Mouse (Mus musculus) left cerebral cortex, adult 9 months (tissue): ENCODE data around the gene Nenf.

Experiments
- DNase-seq, 2 experiments: peaks; one replicate each; pipeline ENCODE4 v3.0.0; 2022; ENCODE audit warnings: low spot score in 2 of 2

Gene Nenf

DNA sequence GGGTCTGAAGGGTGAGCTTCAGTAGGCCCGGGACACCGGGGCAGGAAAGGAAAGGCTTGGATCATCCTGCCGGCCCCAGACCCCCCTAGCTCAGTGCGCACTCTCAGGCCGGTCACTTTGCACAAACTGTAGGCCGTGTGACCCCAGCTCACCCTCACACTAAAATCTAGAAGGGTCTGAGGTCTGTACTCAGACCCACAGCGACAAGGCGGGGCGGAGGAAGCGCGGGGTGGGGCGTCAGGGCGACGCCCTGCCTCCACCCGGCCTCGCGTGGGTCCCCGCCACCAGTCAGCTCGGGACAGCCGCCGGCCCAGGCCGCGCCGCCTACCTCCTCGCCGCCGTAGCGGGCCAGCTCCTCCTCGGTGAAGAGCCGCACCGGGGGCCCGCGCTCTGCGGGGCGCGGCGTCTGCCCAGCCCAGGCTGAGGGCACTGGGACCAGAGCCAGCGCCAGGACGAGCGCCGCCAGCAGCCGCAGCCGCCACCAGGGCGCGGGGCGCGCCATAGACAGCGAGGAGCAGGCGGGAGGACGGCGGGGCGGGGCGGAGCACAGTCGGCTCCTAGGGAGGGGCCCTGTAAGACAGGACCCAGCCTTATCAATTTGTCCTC, at the start of gene Nenf:
Nenf (minus strand) TSS at position 604 of the 606 bp plus-strand sequence.
- peak in 1 of 2 experiments; percentile 68 for DNase-seq

DNA sequence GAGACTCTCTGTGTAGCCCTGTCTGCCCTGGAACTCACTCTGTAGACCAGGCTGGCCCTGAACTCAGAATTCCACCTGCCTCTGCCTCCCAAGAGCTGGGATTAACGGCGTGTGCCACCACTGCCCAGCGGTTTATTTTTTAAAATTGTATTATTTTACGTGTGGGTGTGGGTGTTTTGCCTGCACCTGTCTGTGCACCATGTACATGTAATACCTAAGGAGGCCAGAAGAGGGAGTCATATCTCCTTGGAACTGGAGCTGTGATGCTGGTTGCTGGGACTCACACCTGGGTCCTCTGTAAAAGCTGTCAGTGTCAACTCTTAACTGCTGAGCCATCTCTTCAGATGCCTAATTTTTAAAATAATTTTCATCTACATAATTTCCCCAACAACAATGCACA, 46.5 kb upstream of the Nenf start:
- DNase-seq: no peak

DNA sequence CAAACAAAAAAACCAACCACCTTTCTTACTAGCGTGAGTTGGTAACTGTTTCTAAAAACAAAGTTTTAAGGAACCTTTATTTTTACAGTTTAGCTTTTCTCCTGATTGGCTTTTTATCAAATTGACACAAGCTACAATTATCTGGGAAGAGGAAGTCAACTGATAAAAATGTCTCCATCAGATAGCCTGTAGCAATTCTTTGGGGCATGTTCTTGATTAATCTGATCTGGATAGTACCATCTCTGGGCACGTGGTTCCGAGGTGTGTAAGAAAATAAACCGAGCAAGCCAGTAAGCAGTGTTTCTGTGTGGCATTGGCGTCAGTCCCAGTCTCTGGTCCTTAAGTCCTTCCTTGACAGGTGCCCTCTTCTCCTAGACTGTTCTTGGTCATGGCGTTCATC, 44.4 kb upstream of the Nenf start:
- no peak for DNase-seq

DNA sequence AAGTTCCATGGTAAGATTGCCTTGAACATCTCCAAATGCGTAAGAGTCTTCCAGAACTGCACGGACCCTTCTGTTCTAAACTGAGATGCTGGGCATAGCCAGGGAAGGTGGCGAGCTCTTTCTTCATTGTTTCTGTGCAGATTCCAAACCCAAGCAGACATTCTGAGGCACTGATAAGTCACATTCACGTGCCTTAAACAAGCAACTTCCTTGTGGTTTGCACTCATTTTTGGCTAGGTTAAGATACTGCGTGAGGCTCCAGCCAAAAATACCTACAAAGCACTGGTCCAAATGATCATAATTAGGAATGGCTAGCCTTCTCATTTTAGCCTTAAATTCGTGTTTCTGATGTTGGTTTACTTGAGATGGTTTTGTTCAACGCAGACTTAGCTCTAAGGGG, 41.5 kb upstream of the Nenf start:
- DNase-seq: no peak

DNA sequence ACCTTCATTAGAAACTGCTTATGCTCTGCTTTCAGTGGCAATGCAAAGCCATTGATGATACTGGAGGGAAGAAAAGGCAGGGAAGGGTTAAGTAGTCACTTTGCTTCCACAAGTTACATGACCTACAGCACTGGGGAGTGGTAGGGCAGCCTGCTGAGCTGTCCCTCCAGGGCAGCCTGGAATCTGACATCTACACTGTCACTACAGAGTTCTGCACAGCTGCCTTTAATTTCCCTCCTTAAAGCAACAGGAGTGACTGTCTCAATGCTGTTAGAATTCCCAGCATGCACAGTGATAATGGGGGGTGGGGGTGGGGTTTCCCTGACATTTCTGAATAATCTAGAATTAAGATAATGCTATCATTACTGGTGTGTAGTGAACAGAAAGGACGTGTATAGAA, 38.9 kb upstream of the Nenf start:
- DNase-seq: no peak

GRCm38 (mm10) chr1:191353836-191354235, 35.8 kb upstream of the Nenf start:
- no peak for DNase-seq

DNA sequence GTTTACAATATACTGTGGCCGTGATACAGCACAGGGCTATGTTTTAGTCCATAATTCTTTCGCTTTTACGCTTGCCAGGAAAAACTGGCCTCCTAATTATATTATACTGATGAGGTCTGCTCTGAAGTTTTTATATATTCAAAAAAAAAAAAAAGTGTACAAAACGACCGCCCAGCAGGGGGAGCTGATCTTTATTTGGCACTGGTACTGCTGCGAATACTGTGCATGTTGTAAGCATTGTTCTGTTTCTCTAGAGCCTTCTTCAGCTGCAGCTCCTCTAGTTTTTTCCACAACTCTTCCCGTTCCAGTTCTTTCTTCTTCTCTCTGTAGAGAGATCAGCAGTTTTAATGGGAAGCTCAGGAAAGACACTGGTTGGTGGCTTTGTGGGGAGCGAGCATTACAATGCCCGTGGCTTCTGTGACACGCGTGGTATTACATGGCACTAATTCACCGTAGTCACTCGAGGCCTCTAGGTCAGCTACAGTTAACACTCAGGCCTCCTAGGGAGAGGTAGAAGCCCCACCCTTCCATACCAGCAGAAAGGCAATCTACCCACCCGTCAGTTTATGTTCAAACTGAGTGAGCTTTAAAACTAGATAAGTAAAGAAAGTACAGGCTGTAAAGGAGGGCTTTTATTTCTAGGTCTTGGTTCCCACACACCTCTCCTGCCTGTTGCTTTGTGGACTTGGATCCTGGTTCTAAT, 34.9 kb upstream of the Nenf start:
- DNase-seq: peak in 1 of 2 experiments; percentile 46

GRCm38 (mm10) chr1:191350355-191350754, 32.4 kb upstream of the Nenf start:
- no peak for DNase-seq

DNA sequence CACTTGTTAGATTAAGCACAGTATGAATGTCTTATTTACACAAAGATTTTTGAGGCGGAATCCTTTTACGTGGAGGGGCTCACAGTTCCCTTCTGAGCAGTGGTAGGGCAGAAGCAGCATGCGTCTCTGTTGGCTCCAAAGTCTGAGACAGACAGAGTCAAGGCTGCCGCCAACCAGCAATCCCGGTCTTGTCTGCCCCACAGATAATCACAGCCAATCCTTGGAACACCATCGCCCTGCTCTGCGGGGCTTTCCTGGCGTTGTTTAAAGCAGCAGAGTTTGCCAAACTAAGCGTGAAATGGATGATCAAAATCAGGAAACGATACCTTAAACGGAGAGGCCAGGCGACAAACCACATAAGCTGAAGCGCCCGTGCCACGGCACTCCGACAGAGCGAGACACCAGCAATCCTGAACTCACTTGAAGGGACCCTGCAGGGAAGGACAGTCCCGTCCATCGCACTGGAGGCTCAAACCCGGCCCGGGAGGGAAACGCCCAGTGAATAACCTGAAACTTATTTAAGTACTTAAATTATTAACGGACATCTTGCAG, 31.6 kb upstream of the Nenf start:
- no peak for DNase-seq

DNA sequence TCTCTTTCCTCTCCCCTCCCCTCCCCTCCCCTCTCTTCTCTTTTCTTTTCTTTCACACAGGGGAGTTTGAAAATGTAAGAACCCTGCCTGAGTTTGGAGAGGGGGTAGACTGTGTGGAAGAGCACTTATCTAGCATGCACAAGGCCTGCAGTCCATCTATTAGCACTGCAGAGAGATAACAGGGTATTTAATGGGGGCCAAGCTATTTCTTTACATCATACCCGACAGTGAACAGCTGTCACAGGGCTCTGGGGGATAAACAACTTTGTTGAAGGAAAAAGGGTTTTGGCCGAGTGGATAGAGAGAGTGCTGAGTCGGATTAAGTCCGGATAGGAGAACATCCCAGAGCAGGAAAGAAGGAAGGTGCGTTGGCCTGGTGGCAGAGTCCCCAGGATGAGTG, 31.0 kb upstream of the Nenf start:
- no peak for DNase-seq

GRCm38 (mm10) chr1:191348592-191348991, 30.6 kb upstream of the Nenf start:
- no peak for DNase-seq

DNA sequence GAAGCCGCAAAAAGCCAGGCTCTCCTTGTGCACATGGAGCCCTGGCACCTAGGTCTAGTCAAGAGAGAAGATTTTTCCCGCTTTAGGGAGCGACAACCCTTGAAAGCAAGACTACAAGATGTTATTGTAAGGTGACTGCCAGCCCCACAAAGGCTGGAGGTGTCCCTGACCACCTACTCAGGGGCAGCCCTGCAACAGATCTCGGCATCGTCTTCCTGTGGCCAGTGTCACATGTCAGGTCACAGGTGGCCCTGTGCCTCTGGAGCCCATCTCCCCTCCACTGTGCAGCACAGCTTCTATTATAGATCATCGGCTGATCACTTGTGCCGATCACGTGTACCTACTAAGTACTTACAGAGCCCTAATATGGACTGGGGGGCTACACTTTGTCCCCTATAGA, 29.6 kb upstream of the Nenf start:
- no peak for DNase-seq

GRCm38 (mm10) chr1:191340530-191340929, 22.5 kb upstream of the Nenf start:
- DNase-seq: no peak

DNA sequence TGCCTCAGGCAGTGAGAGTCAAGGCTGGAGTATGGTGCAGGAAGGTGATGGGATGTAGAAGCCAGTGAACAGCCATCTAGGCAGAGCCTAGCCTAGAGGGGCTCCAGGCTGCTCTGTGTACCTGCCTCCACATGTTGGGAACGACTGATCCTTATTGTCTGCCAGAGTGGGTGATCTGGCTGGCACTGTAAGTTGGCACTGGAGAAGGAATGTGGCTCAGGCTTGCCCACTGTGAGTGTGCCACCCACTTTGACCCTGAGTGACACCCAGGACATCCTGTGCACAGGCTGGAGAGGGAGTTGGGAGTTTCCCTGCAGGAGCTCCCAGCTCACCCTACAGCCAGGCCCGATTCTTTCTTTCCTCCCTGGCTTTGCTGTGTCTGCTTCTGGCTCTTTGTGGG, 21.9 kb upstream of the Nenf start:
- no peak for DNase-seq

DNA sequence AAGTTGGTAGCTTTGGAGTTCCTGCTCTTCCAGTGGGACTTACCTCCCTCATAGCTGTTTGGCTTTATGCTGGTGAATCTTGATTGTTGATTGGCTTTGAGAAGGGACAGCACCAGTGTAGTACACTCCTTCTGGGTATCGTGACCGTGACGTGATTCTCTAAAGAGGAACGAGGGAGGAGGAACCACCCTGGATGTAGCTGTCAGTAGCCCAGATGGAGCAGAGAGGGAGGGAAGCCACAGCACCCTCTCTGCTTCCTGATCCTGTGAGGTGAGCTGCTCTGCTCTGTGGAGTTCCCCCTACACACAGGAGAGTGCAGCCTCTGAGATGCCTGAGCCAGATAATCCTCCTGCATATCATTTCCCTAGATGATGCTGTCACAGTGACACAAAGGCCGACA, 16.5 kb upstream of the Nenf start:
- DNase-seq: no peak

- DNase-seq: no peak
Observed at GRCm38 (mm10) chr1:191330356-191330755, 12.4 kb upstream of the Nenf start.

DNA sequence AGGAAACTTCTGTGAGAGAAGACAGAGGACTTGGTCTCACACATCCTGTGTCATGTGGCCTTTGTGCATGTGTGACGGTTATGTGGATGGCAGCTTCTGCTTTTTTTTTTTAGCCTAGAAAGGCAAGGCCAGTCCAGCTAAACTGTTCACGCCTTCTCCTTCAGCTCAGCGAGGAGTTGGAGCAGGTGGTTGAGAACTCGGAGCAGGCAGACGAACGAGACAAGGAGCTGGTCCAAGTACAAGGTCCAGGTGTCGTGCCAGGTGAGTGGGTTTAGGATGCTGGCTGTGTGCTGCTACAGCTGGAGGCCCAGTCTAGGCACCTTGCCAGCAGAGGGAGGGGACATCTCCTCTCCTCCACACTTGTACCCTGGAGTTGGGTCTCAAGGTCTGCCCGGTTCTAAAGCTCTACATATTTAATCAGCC, 10.0 kb upstream of the Nenf start:
- peak in 1 of 2 experiments; percentile 30 for DNase-seq

GRCm38 (mm10) chr1:191327258-191327657, 9.3 kb upstream of the Nenf start:
- no peak for DNase-seq

DNA sequence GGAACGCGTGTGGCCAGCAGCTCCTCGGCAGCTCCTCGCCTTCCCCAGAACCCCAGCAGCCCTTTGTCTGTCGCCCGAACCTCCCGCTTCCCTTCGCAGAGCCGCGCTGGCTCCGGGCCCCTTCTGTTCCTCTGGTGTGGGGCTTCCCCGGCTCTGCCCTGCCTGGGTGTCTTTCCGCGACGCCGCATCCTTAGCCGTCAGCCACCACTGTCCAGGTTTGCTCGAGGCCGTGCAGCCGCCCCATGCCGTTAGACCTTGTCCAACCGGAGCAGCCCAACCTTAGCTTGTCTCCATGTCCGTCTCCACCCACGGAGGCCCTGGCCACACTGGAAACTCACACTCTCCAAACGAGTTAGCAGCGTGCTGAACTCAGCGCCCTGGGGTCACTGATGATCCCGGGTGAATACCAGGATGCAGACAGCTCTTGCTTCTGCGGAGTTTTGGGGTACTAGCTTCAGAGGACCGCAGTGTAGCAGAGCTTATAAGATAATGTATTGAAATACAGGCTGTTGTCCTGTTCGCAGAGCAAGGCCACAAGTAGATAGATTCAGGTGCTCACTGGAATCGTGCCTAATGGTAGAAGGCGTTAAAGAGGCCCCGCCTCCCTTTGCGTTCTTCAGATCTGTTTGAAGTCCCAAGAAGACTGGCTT, 8.4 kb upstream of the Nenf start:
- DNase-seq: peak in 1 of 2 experiments; percentile 44

DNA sequence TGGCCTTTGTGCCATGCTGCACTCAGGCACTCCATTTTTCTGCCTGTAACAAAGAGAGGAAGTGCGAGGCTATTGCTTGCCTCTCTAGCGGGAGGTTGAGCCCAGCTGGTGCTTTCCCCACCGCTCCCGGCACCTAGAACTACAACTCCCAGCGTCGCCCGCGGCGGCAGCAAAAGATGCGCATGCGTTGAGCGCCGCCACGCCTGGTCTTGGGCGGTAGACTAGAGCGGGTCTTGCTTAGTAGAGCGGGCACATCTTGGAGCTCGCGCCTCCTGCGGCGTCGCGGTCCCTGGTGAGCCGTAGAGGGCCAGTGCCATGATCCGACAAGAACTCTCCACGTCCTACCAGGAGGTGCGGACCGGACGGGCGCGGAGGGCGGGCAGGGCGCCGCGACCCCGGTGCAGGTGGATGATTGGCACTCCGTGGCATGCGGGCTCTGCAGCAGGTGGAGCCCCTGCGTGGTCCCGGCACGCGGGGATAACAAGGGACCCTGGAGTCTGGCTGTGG, 7.8 kb upstream of the Nenf start, which contains the start of gene Tmem206:
Tmem206 (plus strand) TSS at position 187 of the 507 bp plus-strand sequence.
- DNase-seq: peak; percentile 82 to 95

GRCm38 (mm10) chr1:191324733-191325590, 7.0 kb upstream of the Nenf start:
- DNase-seq: no peak

- DNase-seq: no peak
Observed at GRCm38 (mm10) chr1:191323381-191323780, 5.4 kb upstream of the Nenf start.
